Mouse (Mus musculus): ENCODE results near the gene Npdc1.

DNA sequence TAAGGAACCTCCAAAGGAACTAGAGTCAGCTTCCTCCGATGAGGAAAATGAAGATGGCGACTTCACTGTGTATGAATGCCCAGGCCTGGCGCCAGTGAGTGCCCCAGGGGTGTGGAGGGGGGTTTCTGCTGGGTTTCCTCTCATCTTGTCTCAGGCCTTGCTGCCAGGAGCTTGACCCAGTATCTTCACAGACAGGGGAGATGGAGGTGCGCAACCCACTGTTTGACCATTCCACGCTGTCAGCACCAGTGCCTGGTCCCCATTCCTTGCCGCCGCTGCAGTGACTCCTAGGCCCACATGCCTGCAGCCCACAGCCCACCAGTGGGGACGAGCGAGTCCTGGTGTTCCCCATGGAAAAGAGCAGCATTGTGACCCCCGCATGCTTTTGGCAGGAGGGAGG, 9.8 kb downstream of the Npdc1 start:
- TF ChIP-seq CTCF (conservative IDR thresholded peaks at IDR 0.05 in 1 of 2, IDR thresholded peaks at IDR 0.05 in 1 of 2; ENCODE audit: low read depth in 2 of 2, low read length in 2 of 2), result no peak
- no peak for TF ChIP-seq EP300 (IDR thresholded peaks at IDR 0.05; ENCODE audit: low read length)
- TF ChIP-seq BHLHE40 (IDR thresholded peaks at IDR 0.05; ENCODE audit: low read depth, low read length), result no peak
- TF ChIP-seq MEF2A (IDR thresholded peaks at IDR 0.05; ENCODE audit: borderline replicate concordance, low read depth, low read length), result no peak
- no peak for TF ChIP-seq NELFE (IDR thresholded peaks at IDR 0.05; ENCODE audit: low read depth, low read length)
- TF ChIP-seq POLR2A (IDR thresholded peaks at IDR 0.05; ENCODE audit: low read depth, low read length), result no peak
- no peak for TF ChIP-seq USF2 (conservative IDR thresholded peaks at IDR 0.05; ENCODE audit: low read depth, low read length)
- TF ChIP-seq ZC3H11A (IDR thresholded peaks at IDR 0.05; ENCODE audit: low read depth, low read length), result no peak
- no peak for TF ChIP-seq HCFC1 (IDR thresholded peaks at IDR 0.05; ENCODE audit: low read depth, low read length)
- no peak for TF ChIP-seq SIN3A (IDR thresholded peaks at IDR 0.05; ENCODE audit: low read length)
- no peak for TF ChIP-seq ETS1 (conservative IDR thresholded peaks at IDR 0.05; ENCODE audit: low read depth, low read length)
- no peak for TF ChIP-seq ZNF384 (IDR thresholded peaks at IDR 0.05; ENCODE audit: low read depth, low read length)
- no peak for TF ChIP-seq KAT2A (IDR thresholded peaks at IDR 0.05; ENCODE audit: insufficient replicate concordance, low read length)
- TF ChIP-seq GABPA (IDR thresholded peaks at IDR 0.05; ENCODE audit: insufficient replicate concordance, low read depth, low read length), result no peak
